Mouse (Mus musculus) midbrain, embryonic 13.5 days (tissue): ENCODE data around the gene Trim17. TPM values are rescaled to one million over a fixed set of nuclear protein-coding genes. Genes with fewer than 3 reads are reported as not detected.

Experiments used
- ATAC-seq: fragments of 200-750 bp; cut with Nextera tagmentation; 2 replicates; pipeline ENCODE4 v1.8.0; 2017; ENCODE audit warnings: mild to moderate bottlenecking, moderate TSS enrichment, moderate library complexity
- H3K27ac ChIP-seq: fragments of 300-500 bp; sonication (generic); 2 replicates; pipeline ENCODE4 v1.5.1; 2015; ENCODE audit warnings: inconsistent platforms, mild to moderate bottlenecking, moderate library complexity
- H3K27me3 ChIP-seq: fragments of 300-500 bp; sonication (generic); 2 replicates; pipeline ENCODE4 v1.6.1; 2015; ENCODE audit warnings: mild to moderate bottlenecking, inconsistent platforms
- H3K36me3 ChIP-seq: fragments of 300-500 bp; sonication (generic); 2 replicates; pipeline ENCODE4 v1.6.1; 2015; ENCODE audit warnings: mild to moderate bottlenecking, inconsistent platforms
- H3K4me1 ChIP-seq: fragments of 300-500 bp; sonication (generic); replicated peaks from 2 replicates; pipeline ENCODE4 v1.6.1; 2015; ENCODE audit warnings: inconsistent platforms
- H3K4me2 ChIP-seq: fragments of 300-500 bp; sonication (generic); replicated peaks from 2 replicates; pipeline ENCODE4 v1.6.1; 2015; ENCODE audit warnings: moderate library complexity, mild to moderate bottlenecking, inconsistent platforms
- H3K4me3 ChIP-seq: fragments of 300-500 bp; sonication (generic); replicated peaks from 2 replicates; pipeline ENCODE4 v1.5.1; 2015; ENCODE audit warnings: mild to moderate bottlenecking, inconsistent platforms
- H3K9ac ChIP-seq: fragments of 300-500 bp; sonication (generic); replicated peaks from 2 replicates; pipeline ENCODE4 v1.6.1; 2015; ENCODE audit warnings: mild to moderate bottlenecking, inconsistent platforms
- H3K9me3 ChIP-seq: fragments of 300-500 bp; sonication (generic); 2 replicates; pipeline ENCODE4 v1.6.1; 2016; ENCODE audit warnings: mild to moderate bottlenecking, inconsistent platforms
- WGBS: fragments of 180-500 bp; shearing (Covaris S2); methylation state at CpG from one replicate; pipeline ENCODE4 v1.1.7; 2015; 5-methylcytosine and 5-hydroxymethylcytosine counted together
- polyA plus RNA-seq: library from polyadenylated mRNA; unstranded; fragments of >200 nt; fragmentation: Nextera tagmentation; extraction: Ambion mirVana; gene quantifications from 2 replicates; pipeline ENCODE4 v1.2.1, GENCODE M21; 2015

Trim17 gene
- polyA plus RNA-seq = 1.1 and 1.3 TPM in 2 replicates

DNA sequence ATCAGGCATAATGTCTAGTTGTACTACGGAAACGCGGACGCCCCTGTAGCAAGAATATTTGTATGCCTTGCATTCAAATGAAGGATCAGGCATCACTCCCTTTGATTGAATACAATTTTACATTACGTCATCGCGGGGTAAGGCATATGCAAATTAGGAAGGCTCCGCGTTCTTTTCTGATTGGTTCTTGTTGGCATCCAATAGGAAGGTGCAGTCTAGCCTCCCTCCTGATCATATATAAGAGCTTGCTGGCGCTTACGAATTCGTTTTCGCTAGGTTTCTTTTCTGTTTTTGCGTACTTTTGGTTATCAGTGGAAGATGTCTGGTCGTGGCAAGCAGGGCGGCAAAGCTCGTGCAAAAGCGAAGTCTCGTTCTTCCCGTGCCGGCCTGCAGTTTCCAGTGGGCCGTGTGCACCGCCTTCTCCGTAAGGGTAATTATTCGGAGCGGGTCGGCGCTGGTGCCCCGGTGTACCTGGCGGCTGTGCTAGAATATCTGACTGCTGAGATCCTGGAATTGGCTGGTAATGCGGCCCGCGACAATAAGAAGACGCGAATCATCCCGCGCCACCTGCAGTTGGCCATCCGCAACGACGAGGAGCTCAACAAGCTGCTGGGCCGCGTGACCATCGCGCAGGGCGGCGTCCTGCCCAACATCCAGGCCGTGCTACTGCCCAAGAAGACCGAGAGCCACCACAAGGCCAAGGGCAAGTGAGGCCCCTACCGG, at the start of gene Trim17, which contains the start of gene Hist3h2a:
TSS of gene Trim17 (plus strand) at position 266 of the 723 bp plus-strand sequence.
TSS of gene Hist3h2a (plus strand) at position 266 of the 723 bp plus-strand sequence.
- peak within 1 kb of the TSS; percentile 87 for H3K4me3 ChIP-seq
- under 1% methylated on average over 49 of the region's 49 CpGs for WGBS
- peak within 1 kb of the TSS; percentile 97 for H3K9ac ChIP-seq
- no peaks in the 10 kb centered on the region for H3K9me3 ChIP-seq
- no peaks in the 10 kb centered on the region for H3K27me3 ChIP-seq
- peaks cover 9% of the 10 kb centered on the region for H3K36me3 ChIP-seq
- H3K4me2 ChIP-seq = peak within 1 kb of the TSS; percentile 90
- peak within 1 kb of the TSS; percentile 100 for H3K27ac ChIP-seq
- peaks cover 66% of the 10 kb centered on the region for H3K4me1 ChIP-seq
- peak; percentile 84 for ATAC-seq

DNA sequence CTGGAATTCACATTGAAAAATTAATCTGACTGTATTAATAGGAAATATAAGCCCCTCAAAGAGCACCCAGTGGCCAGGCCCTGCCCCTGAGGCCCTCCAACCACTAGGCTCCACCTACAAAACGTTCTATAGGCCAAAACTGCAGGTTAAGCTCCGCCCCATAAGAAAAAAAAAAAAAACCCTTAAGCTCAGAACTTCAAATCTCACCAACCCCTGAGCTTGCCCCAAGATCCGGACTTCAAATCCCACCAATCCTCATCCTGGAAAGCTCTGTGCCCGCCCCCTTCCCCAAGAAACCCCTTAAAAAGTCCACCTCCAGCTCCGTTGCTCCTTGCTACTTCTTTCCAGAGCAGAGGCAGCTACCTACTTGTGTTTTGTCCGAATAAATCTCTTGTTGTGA, 49.6 kb upstream of the Trim17 start:
- Histone ChIP-seq H3K4me1 (peaks cover 20% of the 10 kb centered on the region), H3K27me3 (no peaks in the 10 kb centered on the region), H3K4me2 (peak overlapping the region; percentile 77; the same call in 1 of the 2 replicates), H3K27ac (no peak overlapping the region), H3K9ac (no peak overlapping the region), H3K36me3 (peaks cover 17% of the 10 kb centered on the region), H3K4me3 (no peak overlapping the region), H3K9me3 (no peaks in the 10 kb centered on the region)
- 43% methylated on average over 6 of the region's 6 CpGs for WGBS
- no peak for ATAC-seq

DNA sequence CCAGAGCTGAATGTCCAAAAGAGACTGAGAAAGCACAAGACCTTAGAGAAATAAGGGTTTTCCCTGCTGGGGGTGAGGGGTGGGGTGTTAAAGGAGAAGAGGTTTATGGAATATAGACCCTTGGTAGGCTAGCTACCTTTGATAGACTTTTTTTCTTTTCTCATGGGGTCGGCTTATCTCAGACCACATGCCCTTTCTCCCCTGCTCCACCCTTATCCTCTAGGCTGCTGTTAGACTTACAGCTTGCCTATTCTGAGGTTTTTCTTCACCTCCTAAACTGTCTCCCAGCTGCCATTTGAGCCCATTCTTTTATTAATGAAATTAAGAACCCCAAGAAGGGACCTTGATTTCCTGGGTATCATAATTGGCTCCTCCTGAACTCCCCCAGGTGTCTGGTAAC, 40.7 kb upstream of the Trim17 start:
- H3K4me1 ChIP-seq = peaks cover 9% of the 10 kb centered on the region
- no peaks in the 10 kb centered on the region for H3K9me3 ChIP-seq
- H3K36me3 ChIP-seq = no peaks in the 10 kb centered on the region
- H3K27me3 ChIP-seq = no peaks in the 10 kb centered on the region
- H3K4me2 ChIP-seq = no peak overlapping the region
- H3K27ac ChIP-seq = no peak overlapping the region
- H3K4me3 ChIP-seq = no peak overlapping the region
- WGBS = 90% methylated on average over 1 of the region's 1 CpGs
- ATAC-seq = no peak
- H3K9ac ChIP-seq = no peak overlapping the region

DNA sequence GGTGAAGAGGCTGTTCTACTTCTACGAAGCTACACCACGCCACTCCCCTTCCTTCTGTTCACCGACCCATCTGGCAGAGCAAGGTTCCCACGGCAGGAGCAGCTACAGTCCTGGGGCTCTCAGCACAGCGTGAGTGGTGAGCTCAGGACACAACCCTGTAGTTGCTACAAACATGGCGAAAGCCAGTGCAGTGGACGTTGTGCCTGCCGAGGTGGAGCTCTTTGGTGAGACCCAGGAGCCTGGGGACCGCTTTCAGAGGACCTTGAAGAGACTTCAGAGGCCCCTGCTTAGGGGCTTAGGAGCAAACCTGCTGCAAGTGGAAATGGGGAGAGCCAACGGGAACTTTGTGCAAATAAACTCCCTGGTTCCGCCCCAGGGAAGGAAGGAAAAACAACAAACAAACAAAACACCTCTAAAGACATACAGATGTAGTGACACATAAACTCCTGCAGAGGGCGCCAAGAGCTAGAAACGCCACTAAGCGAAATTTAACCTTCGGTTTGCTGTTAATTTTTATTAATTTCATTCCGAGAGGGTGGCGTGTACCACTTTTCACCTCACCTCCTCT, 39.9 kb upstream of the Trim17 start:
- WGBS = 18% methylated on average over 17 of the region's 17 CpGs
- Histone ChIP-seq H3K36me3 (no peaks in the 10 kb centered on the region), H3K4me2 (peak overlapping the region; percentile 52), H3K9me3 (no peaks in the 10 kb centered on the region), H3K9ac (peak overlapping the region; percentile 50; the same call in 1 of the 2 replicates), H3K4me3 (peak overlapping the region; percentile 27), H3K27me3 (no peaks in the 10 kb centered on the region), H3K4me1 (peaks cover 9% of the 10 kb centered on the region), H3K27ac (no peak overlapping the region)
- no peak for ATAC-seq

DNA sequence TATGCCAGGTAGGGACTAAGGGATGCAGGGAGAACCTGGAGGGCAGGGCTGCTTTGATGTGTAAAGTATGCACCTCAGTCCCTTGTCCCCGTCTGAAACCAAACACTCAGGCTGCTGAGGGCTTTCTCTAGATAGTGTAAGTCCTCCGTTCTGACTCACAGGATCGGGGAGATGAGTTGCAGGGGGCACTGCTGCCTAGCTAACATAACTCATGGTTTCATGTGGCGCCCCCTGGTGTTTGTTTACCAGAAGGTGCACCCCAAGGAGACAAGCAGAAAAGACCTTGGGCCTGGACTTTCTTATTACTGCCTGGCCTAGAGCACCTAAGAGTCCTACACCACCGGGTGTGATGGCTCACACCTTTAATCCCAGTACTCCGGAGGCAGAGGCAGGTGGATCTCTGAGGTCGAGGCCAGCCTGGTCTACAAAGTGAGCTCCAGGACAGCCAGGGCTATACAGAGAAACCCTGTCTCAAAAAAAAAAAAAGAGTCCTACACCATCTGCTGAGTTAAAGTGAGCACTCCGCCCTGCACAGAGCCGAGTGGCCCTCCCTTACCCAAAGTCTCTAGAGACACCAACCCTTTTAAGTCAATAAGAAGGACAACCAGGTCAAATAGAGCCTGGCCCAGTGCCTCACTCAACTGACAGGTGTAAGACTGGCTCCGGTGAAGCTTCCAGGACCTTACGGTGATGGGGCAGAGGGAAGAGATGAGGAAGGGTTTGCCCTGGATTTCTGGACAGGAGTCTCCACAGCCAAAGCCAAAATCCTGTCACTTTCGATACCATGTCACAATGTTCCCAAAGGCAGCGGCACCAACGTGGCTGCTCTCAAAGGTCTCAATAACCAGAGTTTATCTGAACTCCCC, 37.4 kb upstream of the Trim17 start:
- Histone ChIP-seq H3K9ac (no peak overlapping the region), H3K4me1 (peaks cover 9% of the 10 kb centered on the region), H3K27me3 (no peaks in the 10 kb centered on the region), H3K4me3 (no peak overlapping the region), H3K27ac (no peak overlapping the region), H3K36me3 (no peaks in the 10 kb centered on the region), H3K9me3 (no peaks in the 10 kb centered on the region), H3K4me2 (no peak overlapping the region)
- ATAC-seq = no peak
- 57% methylated on average over 14 of the region's 14 CpGs for WGBS

DNA sequence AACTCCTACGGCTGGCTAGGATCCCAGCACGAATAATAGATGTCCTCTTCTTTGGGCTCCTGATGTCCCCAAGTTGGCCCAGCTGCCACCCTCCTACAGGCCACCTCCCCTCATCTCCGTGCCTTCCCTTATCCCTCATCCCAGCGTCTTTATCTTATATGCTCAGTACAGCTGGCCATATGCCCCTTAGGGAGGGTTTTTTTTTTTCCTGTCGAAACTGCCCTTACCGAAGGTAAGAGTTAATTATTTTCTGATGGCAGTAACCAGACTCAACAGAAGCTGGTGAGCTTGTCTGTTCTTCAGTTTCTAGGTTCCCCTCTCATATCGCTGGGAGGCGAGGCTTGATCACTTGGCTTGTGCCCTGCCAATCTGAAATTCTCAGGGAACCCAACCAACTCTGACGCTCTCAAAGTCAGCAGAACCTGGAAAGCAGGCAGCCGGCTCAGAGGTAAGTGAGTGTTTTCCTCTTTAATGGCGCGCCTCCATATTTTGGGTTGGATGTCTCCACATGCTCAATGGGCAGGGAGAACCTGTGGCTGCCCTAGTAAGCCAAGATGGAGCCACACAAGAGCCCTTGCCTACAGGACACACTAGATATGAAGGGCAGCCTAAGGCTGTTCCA, 36.6 kb upstream of the Trim17 start, which contains the start of gene Btnl10:
TSS of gene Btnl10 (plus strand) at position 164 of the 622 bp plus-strand sequence.
- Histone ChIP-seq H3K4me3 (no peak within 1 kb of the TSS), H3K36me3 (no peaks in the 10 kb centered on the region), H3K9me3 (no peaks in the 10 kb centered on the region), H3K27ac (no peak within 1 kb of the TSS), H3K4me1 (peaks cover 9% of the 10 kb centered on the region), H3K9ac (no peak within 1 kb of the TSS), H3K4me2 (no peak within 1 kb of the TSS), H3K27me3 (no peaks in the 10 kb centered on the region)
- no peak for ATAC-seq
- WGBS = 87% methylated on average over 12 of the region's 12 CpGs

DNA sequence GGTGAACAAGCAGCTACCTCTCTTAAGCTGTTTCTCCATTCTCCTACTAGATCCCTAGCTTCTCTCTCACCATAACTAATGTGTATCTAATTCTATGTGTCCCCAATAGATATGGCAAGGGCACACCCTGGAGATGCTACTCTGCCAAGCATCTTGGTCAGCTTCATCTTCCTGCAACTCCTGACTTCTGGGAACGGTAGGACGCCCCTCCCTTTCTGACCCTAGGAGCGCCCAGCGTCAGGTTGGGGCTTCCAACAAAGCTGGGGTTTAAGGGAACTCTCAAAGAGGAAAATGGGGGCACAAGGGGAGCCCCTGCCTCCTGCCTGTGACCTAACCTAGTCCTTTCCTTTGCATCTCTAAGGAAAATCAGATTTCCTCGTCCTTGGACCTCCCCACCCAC, 35.7 kb upstream of the Trim17 start:
- Histone ChIP-seq H3K4me1 (peaks cover 9% of the 10 kb centered on the region), H3K36me3 (no peaks in the 10 kb centered on the region), H3K27me3 (no peaks in the 10 kb centered on the region), H3K27ac (no peak overlapping the region), H3K9me3 (no peaks in the 10 kb centered on the region), H3K9ac (no peak overlapping the region), H3K4me3 (no peak overlapping the region), H3K4me2 (no peak overlapping the region)
- no peak for ATAC-seq
- 75% methylated on average over 5 of the region's 5 CpGs for WGBS

DNA sequence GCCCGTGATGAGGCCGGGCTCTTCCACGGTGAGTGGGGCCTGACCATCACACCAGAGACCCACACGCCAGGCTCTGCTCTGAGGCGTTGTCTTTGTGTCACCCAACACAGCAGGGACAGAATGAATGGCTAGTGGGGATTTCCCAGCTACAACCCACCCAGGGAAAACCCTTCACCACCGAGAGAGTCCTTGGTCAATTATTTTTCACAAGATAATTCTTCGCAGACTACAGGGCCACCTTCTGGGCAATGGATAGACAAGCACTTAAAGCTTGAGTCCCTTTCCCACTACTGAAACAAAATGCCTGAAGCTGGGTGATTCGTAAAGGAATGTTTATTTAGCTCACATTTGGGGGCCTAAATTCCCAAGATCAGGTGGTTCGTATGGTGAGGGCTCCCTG, 32.1 kb upstream of the Trim17 start:
- no peak overlapping the region for H3K27ac ChIP-seq
- ATAC-seq = no peak
- no peaks in the 10 kb centered on the region for H3K27me3 ChIP-seq
- H3K36me3 ChIP-seq = no peaks in the 10 kb centered on the region
- no peaks in the 10 kb centered on the region for H3K4me1 ChIP-seq
- no peaks in the 10 kb centered on the region for H3K9me3 ChIP-seq
- no peak overlapping the region for H3K4me3 ChIP-seq
- WGBS = 88% methylated on average over 9 of the region's 9 CpGs
- H3K4me2 ChIP-seq = no peak overlapping the region
- no peak overlapping the region for H3K9ac ChIP-seq

DNA sequence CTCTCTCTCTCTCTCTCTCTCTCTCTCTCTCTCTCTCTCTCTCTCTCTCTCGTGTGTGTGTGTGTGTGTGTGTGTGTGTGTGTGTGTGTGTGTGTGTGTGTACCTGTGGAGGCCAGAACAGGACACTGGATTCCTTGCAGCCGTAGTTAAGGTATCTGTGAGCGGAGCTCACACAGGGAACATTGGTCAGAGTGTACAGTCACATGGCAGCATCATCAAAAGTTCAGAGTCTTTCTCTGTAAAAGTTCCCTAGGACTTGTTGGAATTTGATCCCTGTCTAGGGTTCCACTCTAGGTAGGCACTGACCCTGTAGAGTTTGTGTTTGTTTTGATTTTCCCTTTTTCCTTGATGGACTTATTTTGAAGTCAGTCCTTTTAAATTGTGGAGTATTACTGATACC, 27.8 kb upstream of the Trim17 start:
- Histone ChIP-seq H3K36me3 (peaks cover 8% of the 10 kb centered on the region), H3K4me1 (peaks cover 8% of the 10 kb centered on the region)
- 100% methylated on average over 2 of the region's 3 CpGs for WGBS

DNA sequence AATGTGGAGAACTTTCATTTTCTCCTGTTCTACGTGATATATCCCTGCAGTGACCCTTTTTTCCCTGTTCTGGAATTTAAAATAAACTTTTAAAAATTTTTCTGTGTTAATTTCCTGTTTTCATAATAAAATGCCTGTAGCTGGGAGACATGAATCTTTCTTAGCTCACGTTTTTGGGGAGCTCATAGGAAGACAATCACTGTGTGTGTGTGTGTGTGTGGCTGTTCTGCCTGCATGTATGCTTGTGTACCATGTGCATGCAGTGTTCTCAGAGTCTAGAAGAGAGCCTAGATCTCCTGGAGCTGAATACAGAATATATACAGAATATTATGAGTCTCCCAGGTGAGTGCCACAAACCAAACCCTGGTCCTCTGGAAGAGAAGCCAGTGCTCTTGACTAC, 27.4 kb upstream of the Trim17 start:
- Histone ChIP-seq H3K36me3 (peaks cover 12% of the 10 kb centered on the region), H3K4me3 (no peak overlapping the region), H3K4me2 (no peak overlapping the region), H3K4me1 (peaks cover 8% of the 10 kb centered on the region), H3K9me3 (no peaks in the 10 kb centered on the region), H3K27ac (no peak overlapping the region), H3K9ac (no peak overlapping the region), H3K27me3 (no peaks in the 10 kb centered on the region)
- ATAC-seq = no peak
- 78% methylated on average over 2 of the region's 2 CpGs for WGBS

More for the DNA sequence above, 27.8 kb upstream of the Trim17 start:
- no peaks in the 10 kb centered on the region for H3K27me3 ChIP-seq
- H3K9me3 ChIP-seq = no peaks in the 10 kb centered on the region
- H3K4me2 ChIP-seq = no peak overlapping the region
- H3K4me3 ChIP-seq = no peak overlapping the region
- no peak for ATAC-seq
- no peak overlapping the region for H3K9ac ChIP-seq
- no peak overlapping the region for H3K27ac ChIP-seq

DNA sequence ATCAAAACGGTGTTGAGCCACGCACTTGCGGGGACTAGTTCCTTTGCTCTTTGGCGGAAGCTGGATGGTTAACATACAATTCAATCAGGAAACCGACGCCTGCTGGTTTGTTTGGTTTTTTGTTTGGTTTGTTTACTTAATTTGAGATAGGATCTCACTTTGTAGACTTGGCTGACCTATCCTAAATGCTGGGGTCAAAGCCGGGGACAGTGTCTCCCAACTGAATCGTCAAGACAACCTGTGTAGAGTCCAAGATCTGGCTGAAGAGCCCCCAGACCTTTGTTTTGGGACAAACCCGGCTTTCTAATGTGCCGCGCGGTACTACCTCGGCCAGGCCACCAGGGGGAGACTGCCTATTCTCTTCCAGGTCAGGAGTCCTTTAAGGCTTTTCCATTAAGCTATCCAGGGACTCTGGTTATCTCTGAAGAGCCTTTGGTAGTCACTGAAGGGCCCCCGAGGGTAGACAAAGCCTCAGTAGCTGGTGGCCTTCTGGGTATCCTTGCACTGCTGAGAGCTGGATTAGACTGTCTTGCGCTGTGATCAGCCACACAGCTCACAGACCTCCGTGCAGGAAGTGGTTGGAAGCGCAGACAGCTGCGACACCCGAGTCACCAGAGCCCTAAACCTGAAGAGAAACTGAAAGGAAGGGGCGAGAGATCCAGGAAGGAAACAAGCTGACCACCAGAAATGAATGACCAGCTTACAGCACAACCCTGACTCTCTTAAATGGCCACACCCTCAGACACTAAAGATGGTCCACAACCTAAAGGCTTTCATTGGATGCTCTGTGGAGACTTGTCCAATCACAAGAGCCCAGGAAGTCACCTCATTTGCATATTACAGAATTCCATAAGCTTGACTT, 26.5 kb upstream of the Trim17 start:
- WGBS = 35% methylated on average over 20 of the region's 20 CpGs
- peaks cover 8% of the 10 kb centered on the region for H3K4me1 ChIP-seq
- peaks cover 21% of the 10 kb centered on the region for H3K36me3 ChIP-seq
- no peak overlapping the region for H3K9ac ChIP-seq
- no peaks in the 10 kb centered on the region for H3K9me3 ChIP-seq
- ATAC-seq = peak; percentile 85
- H3K27ac ChIP-seq = peak overlapping the region; percentile 54; the same call in 1 of the 2 replicates
- no peaks in the 10 kb centered on the region for H3K27me3 ChIP-seq
- H3K4me2 ChIP-seq = peak overlapping the region; percentile 28
- H3K4me3 ChIP-seq = no peak overlapping the region
